Mouse (Mus musculus): ENCODE measurements around the gene Gng7. TPM values are rescaled to one million over a fixed set of nuclear protein-coding genes. Genes with fewer than 3 reads are reported as not detected.

Gene Gng7
- polyA plus RNA-seq, 1 experiment from 2014 or later, result 6.7 TPM

DNA sequence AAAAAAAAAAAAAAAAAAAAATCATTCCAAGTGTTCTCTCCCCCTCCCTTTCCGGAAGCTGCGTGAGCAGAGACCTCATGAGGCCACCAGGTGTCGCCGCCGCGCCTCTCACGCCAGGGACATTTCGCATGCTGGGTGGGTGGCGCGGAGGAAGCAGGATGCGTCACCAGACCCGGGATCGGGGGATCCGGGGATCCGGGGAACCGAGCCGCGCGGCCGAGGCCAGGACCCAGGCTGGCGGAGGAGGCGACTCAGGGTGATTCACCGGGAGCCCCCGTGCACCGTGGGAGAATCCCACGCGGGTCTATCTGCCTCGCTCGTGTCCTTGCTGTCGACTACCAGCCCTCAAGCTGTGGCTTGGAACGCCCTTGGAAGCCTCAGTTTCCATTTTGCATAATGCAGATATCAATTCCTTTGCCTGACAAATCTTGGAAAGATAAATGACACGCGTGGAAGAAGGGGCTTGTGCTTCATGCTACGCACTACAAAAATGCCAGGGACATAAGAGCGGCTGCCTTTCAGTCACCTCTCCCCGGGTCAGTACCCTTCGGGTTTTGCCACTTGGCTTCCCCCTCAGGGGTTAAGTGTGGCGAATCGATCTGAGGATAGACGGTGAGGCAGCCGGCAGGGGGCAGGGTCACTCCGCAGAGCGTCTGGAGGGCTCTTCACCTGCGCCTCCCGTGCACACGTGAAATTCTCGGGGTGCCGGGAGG, 86.0 kb downstream of the Gng7 start:
- Histone ChIP-seq H3K9ac (replicated peaks; ENCODE audit: low read length) (peak overlapping the region; percentile 71), H3K27ac (ENCODE audit: low read length) (peak overlapping the region; percentile 90), H3K4me1 (ENCODE audit: insufficient read depth, low read length) (peaks cover 46% of the 10 kb centered on the region), H3K4me2 (replicated peaks; ENCODE audit: low read depth, low read length) (peak overlapping the region; percentile 93), H3K27me3 (ENCODE audit: insufficient read depth, low read length) (peaks cover 33% of the 10 kb centered on the region), H3K9me3 (ENCODE audit: low read length) (no peaks in the 10 kb centered on the region), H3K36me3 (ENCODE audit: insufficient read depth, low read length) (no peaks in the 10 kb centered on the region), H3K4me3 (ENCODE audit: low read length) (peak overlapping the region; percentile 59)
- ATAC-seq (ENCODE audit: low FRiP score, low TSS enrichment), result peak; percentile 22; the same call in 1 of the 2 replicates
- WGBS, result under 1% methylated on average over 48 of the region's 48 CpGs

DNA sequence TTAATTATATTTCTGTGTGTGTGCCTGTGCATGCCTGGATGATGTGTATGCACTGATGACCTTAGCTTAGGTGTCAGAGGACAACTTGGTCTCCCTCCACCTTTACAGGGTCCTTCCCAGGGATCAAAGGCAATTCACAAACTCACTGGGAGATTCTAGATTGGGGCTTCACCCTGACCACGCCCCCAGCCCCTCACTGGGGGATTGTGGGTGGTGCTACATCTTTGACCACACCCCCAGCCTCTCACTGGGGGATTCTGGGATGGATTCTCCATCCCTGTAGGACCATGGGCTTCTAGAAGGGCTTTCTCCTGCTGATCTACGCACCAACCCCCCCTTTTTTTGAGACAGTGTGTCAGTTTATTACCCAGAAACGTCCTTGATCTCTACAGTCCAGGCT, 89.3 kb downstream of the Gng7 start:
- WGBS, result 54% methylated on average over 3 of the region's 3 CpGs
- Histone ChIP-seq H3K27me3 (ENCODE audit: insufficient read depth, low read length) (peaks cover 1% of the 10 kb centered on the region; the same call in 1 of the 2 replicates), H3K4me2 (replicated peaks; ENCODE audit: low read depth, low read length) (no peak overlapping the region), H3K36me3 (ENCODE audit: insufficient read depth, low read length) (no peaks in the 10 kb centered on the region), H3K9me3 (ENCODE audit: low read length) (no peaks in the 10 kb centered on the region), H3K27ac (ENCODE audit: low read length) (no peak overlapping the region), H3K4me1 (ENCODE audit: insufficient read depth, low read length) (peaks cover 21% of the 10 kb centered on the region), H3K4me3 (ENCODE audit: low read length) (no peak overlapping the region), H3K9ac (replicated peaks; ENCODE audit: low read length) (no peak overlapping the region)
- no peak for ATAC-seq (ENCODE audit: low FRiP score, low TSS enrichment)

DNA sequence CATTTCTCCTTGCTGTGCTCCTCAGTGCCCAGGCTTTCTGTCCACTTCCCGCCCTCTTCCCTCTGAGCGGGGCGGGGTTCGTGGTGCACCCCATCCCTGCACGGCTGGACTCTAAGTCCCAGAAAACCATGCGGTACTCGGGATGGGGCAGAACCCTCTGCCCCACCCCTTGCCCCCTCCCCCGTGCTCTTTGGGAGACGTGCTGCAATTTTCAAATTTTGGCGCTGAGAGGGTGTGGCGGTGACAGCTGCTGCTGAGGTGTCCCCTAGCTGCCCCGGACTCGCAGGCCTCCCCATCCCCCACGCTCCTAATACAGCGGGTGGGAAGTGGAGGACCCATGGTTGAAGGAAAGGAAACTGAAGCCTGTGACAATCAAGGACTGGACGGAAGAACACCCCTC, 92.8 kb downstream of the Gng7 start:
- no peak for ATAC-seq (ENCODE audit: low FRiP score, low TSS enrichment)
- H3K9me3 ChIP-seq (ENCODE audit: low read length), result no peaks in the 10 kb centered on the region
- peak overlapping the region; percentile 57; the same call in 1 of the 2 replicates for H3K27ac ChIP-seq (ENCODE audit: low read length)
- peak overlapping the region; percentile 55 for H3K4me2 ChIP-seq (replicated peaks; ENCODE audit: low read depth, low read length)
- peak overlapping the region; percentile 61 for H3K9ac ChIP-seq (replicated peaks; ENCODE audit: low read length)
- no peaks in the 10 kb centered on the region for H3K27me3 ChIP-seq (ENCODE audit: insufficient read depth, low read length)
- H3K36me3 ChIP-seq (ENCODE audit: insufficient read depth, low read length), result no peaks in the 10 kb centered on the region
- WGBS, result 4% methylated on average over 16 of the region's 16 CpGs
- H3K4me1 ChIP-seq (ENCODE audit: insufficient read depth, low read length), result peaks cover 14% of the 10 kb centered on the region
- H3K4me3 ChIP-seq (ENCODE audit: low read length), result peak overlapping the region; percentile 34

DNA sequence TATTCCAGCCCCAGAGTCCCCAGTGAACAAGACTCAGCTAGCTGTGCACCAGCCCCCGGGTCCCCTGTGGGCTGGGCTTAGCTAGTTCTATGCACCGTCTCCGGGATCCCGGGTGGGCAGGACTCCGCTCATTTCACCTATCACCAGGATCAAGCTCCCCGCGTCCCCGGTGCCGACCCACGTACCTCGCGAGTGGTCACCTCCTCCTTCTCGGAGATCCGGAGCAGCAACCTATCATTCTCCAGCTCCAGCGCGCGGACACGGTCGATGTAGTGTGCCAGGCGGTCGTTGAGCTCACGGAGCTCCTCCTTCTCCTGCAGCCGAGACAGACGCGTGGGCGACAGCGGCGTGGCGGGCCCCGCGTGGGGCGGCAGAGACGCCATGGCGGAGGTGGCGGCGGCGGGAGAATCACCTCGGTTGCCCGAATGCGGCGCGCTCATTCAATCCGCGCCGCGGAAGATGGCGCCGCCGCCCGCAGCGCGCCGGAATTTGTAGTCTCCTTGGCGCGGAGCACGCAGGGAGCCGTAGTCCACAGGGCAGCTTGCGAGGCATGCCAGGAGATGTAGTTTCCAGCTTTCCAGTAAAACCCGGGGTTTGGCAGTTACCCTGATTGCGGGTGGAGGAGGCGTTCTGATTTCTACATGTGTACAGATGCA, 96.8 kb downstream of the Gng7 start, which contains the start of gene Lmnb2:
Gene Lmnb2, minus strand, starts transcription at position 467 of the 656 bp plus-strand sequence.
- WGBS, result under 1% methylated on average over 61 of the region's 61 CpGs
- Histone ChIP-seq H3K27me3 (ENCODE audit: insufficient read depth, low read length) (no peaks in the 10 kb centered on the region), H3K9me3 (ENCODE audit: low read length) (no peaks in the 10 kb centered on the region), H3K4me2 (replicated peaks; ENCODE audit: low read depth, low read length) (peak within 1 kb of the TSS; percentile 96), H3K4me3 (ENCODE audit: low read length) (peak within 1 kb of the TSS; percentile 97), H3K9ac (replicated peaks; ENCODE audit: low read length) (peak within 1 kb of the TSS; percentile 90), H3K27ac (ENCODE audit: low read length) (peak within 1 kb of the TSS; percentile 71), H3K36me3 (ENCODE audit: insufficient read depth, low read length) (peaks cover 15% of the 10 kb centered on the region), H3K4me1 (ENCODE audit: insufficient read depth, low read length) (peaks cover 17% of the 10 kb centered on the region)
- ATAC-seq (ENCODE audit: low FRiP score, low TSS enrichment), result peak; percentile 57

DNA sequence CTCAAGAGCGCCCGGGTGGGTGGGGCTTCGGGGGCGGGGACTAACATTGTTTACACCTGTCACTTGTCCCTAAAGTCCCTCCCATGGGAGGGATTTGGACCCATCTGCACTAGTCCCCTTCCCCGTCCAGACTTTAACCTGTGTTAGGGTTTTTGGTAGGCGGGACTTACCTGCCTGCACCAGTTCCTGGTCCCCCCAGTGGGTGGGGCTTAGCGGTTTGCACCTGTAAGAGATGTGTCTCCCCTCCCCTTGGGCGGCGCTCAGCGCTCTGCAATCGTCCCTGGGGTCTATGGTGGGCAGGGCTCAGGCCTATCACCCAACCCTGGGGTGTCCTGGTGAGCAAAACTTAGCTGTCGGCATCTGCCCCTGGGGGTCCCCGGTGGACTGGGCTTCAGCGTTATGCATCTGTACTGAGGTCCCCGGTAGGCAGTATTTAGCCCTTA, 97.4 kb downstream of the Gng7 start:
- Histone ChIP-seq H3K4me1 (ENCODE audit: insufficient read depth, low read length) (peaks cover 13% of the 10 kb centered on the region), H3K27me3 (ENCODE audit: insufficient read depth, low read length) (no peaks in the 10 kb centered on the region), H3K27ac (ENCODE audit: low read length) (peak overlapping the region; percentile 71), H3K4me3 (ENCODE audit: low read length) (peak overlapping the region; percentile 97), H3K9ac (replicated peaks; ENCODE audit: low read length) (peak overlapping the region; percentile 90), H3K36me3 (ENCODE audit: insufficient read depth, low read length) (peaks cover 20% of the 10 kb centered on the region), H3K4me2 (replicated peaks; ENCODE audit: low read depth, low read length) (peak overlapping the region; percentile 96), H3K9me3 (ENCODE audit: low read length) (no peaks in the 10 kb centered on the region)
- WGBS, result 2% methylated on average over 15 of the region's 15 CpGs
- ATAC-seq (ENCODE audit: low FRiP score, low TSS enrichment), result peak; percentile 62

DNA sequence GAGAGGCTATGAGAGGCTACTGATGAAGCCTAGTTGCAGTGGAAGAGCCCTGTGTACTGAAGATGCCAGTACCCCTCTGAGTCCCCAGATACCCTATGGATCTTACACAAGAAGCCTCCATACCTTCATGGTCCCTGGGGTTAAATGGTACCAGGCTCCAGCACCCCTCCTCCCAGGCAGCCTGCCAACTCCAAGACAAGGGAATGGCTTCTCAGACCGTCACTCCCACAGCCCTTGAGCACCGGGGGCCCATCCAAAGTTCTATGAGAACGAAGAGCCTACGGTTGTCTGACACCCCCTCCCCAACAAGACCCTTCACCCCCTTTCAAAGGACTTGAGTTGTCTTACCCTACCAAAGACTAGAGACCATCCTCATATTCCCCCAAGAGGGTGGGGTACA, 99.0 kb downstream of the Gng7 start:
- H3K4me1 ChIP-seq (ENCODE audit: insufficient read depth, low read length), result peaks cover 9% of the 10 kb centered on the region
- no peak overlapping the region for H3K4me3 ChIP-seq (ENCODE audit: low read length)
- H3K27me3 ChIP-seq (ENCODE audit: insufficient read depth, low read length), result no peaks in the 10 kb centered on the region
- ATAC-seq (ENCODE audit: low FRiP score, low TSS enrichment), result no peak
- H3K9me3 ChIP-seq (ENCODE audit: low read length), result no peaks in the 10 kb centered on the region
- no peak overlapping the region for H3K27ac ChIP-seq (ENCODE audit: low read length)
- H3K36me3 ChIP-seq (ENCODE audit: insufficient read depth, low read length), result peaks cover 24% of the 10 kb centered on the region
- 79% methylated on average over 4 of the region's 4 CpGs for WGBS
- H3K9ac ChIP-seq (replicated peaks; ENCODE audit: low read length), result no peak overlapping the region
- H3K4me2 ChIP-seq (replicated peaks; ENCODE audit: low read depth, low read length), result no peak overlapping the region

DNA sequence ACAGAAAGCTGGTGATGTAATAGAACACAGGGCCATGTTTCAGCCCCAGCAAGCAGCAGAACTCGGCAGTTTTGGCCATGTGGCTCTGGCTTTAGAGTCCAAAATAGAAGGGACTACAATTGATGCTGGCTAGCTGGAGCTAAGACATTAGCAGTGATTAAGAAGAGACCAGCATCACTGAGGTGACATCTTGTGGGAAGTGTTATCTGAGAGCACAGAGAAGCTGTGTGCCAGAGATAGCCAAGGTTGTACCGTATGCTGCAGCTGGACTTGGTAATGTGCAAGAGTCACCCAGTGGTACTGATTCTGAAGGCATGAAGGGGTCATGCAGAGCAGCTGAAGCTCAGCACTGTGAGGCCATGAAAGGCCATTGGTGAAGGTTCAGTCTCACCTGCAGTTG, 99.5 kb downstream of the Gng7 start:
- H3K36me3 ChIP-seq (ENCODE audit: insufficient read depth, low read length), result peaks cover 26% of the 10 kb centered on the region
- H3K4me1 ChIP-seq (ENCODE audit: insufficient read depth, low read length), result peaks cover 9% of the 10 kb centered on the region
- no peak overlapping the region for H3K4me3 ChIP-seq (ENCODE audit: low read length)
- ATAC-seq (ENCODE audit: low FRiP score, low TSS enrichment), result no peak
- H3K9ac ChIP-seq (replicated peaks; ENCODE audit: low read length), result no peak overlapping the region
- H3K27me3 ChIP-seq (ENCODE audit: insufficient read depth, low read length), result no peaks in the 10 kb centered on the region
- H3K27ac ChIP-seq (ENCODE audit: low read length), result no peak overlapping the region
- WGBS, result 84% methylated on average over 2 of the region's 2 CpGs
- no peaks in the 10 kb centered on the region for H3K9me3 ChIP-seq (ENCODE audit: low read length)
- no peak overlapping the region for H3K4me2 ChIP-seq (replicated peaks; ENCODE audit: low read depth, low read length)

DNA sequence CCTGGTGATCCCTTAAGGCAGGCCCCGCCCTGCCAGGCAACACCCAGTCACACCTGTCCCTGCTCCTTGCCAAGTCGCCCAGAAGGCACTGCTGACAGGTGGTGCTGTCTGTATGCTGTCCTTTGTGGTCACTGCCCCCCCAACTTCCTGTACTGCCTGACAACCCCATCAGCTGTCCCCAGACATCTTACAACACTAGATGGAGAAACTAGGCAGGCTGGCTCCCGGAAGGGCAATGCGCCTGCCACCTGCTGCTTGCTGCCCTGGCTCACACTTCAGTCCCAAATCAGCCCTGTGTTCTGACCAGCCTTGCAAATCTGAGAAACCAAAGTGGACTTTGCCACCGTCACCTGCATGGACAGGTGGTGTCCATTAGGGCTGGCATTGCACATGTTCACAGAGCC, 100.5 kb downstream of the Gng7 start:
- Histone ChIP-seq H3K27ac (ENCODE audit: low read length) (no peak overlapping the region), H3K27me3 (ENCODE audit: insufficient read depth, low read length) (no peaks in the 10 kb centered on the region), H3K4me1 (ENCODE audit: insufficient read depth, low read length) (peaks cover 9% of the 10 kb centered on the region), H3K4me3 (ENCODE audit: low read length) (no peak overlapping the region), H3K9me3 (ENCODE audit: low read length) (no peaks in the 10 kb centered on the region), H3K9ac (replicated peaks; ENCODE audit: low read length) (no peak overlapping the region), H3K4me2 (replicated peaks; ENCODE audit: low read depth, low read length) (no peak overlapping the region), H3K36me3 (ENCODE audit: insufficient read depth, low read length) (peaks cover 33% of the 10 kb centered on the region)
- 91% methylated on average over 5 of the region's 5 CpGs for WGBS
- ATAC-seq (ENCODE audit: low FRiP score, low TSS enrichment), result no peak

DNA sequence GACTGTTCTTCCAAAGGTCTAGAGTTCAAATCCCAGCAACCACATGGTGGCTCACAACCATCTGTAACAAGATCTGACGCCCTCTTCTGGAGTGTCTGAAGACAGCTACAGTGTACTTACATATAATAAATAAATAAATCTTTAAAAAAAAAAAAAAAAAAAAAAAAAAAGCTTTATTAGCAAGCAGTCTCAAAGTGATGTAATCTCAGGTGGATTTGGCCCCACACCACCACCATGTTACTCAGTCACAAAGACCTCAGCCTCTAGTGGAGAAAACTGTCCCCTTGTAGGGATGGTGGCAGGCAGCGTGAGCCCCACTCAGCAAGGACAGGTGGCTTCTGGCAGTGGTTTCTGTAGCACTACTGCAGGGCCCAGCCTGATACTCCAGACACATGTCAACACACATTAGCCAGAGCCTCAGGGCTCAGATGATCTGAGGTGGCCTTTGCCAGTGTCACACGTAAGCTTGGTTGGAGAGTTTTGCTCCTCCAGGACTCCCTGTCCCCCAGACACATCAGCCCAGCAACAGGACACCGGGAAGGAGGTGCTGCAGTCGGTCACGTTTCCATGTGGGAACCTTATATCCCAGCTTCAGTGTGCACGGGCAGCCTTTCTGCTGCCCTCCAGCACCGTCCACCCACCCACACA, 101.3 kb downstream of the Gng7 start:
- WGBS, result 77% methylated on average over 7 of the region's 8 CpGs
- no peak overlapping the region for H3K4me2 ChIP-seq (replicated peaks; ENCODE audit: low read depth, low read length)
- no peaks in the 10 kb centered on the region for H3K9me3 ChIP-seq (ENCODE audit: low read length)
- no peak overlapping the region for H3K9ac ChIP-seq (replicated peaks; ENCODE audit: low read length)
- ATAC-seq (ENCODE audit: low FRiP score, low TSS enrichment), result no peak
- no peak overlapping the region for H3K4me3 ChIP-seq (ENCODE audit: low read length)
- no peak overlapping the region for H3K27ac ChIP-seq (ENCODE audit: low read length)
- H3K27me3 ChIP-seq (ENCODE audit: insufficient read depth, low read length), result no peaks in the 10 kb centered on the region
- peaks cover 9% of the 10 kb centered on the region for H3K4me1 ChIP-seq (ENCODE audit: insufficient read depth, low read length)
- peaks cover 40% of the 10 kb centered on the region for H3K36me3 ChIP-seq (ENCODE audit: insufficient read depth, low read length)
